Mouse (Mus musculus) hindbrain, postnatal 0 days (tissue): Measurements from ENCODE around the gene Ttn. TPM values are rescaled to one million over a fixed set of nuclear protein-coding genes. Genes with fewer than 3 reads are reported as not detected.

Experiments used
- ATAC-seq: fragments of 200-750 bp; cut with Nextera tagmentation; 2 replicates; pipeline ENCODE4 v1.8.0; 2017; ENCODE audit warnings: mild to moderate bottlenecking, moderate TSS enrichment, moderate library complexity
- DNase-seq: peaks from one replicate; pipeline ENCODE4 v3.0.0-alpha.2; 2015; ENCODE audit warnings: low spot score
- H3K27ac ChIP-seq: fragments of 300-500 bp; sonication (generic); 2 replicates; pipeline ENCODE4 v1.5.1; 2014; ENCODE audit warnings: mild to moderate bottlenecking
- H3K27me3 ChIP-seq: fragments of 300-500 bp; sonication (generic); 2 replicates; pipeline ENCODE4 v1.6.1; 2014; ENCODE audit warnings: low read length, mixed read lengths; ENCODE audit not compliant: insufficient read depth
- H3K36me3 ChIP-seq: fragments of 300-500 bp; sonication (generic); 2 replicates; pipeline ENCODE4 v1.6.1; 2014; ENCODE audit warnings: low read length, mixed read lengths; ENCODE audit not compliant: insufficient read depth
- H3K4me1 ChIP-seq: fragments of 300-500 bp; sonication (generic); 2 replicates; pipeline ENCODE4 v1.6.1; 2014; ENCODE audit warnings: antibody characterized with exemption, low read length, mixed read lengths; ENCODE audit not compliant: insufficient read depth
- H3K4me2 ChIP-seq: fragments of 300-500 bp; sonication (generic); 2 replicates; pipeline ENCODE4 v1.6.1; 2014; ENCODE audit warnings: low read depth, mild to moderate bottlenecking, low read length, moderate library complexity, mixed read lengths
- H3K4me3 ChIP-seq: fragments of 300-500 bp; sonication (generic); 2 replicates; pipeline ENCODE4 v1.5.1; 2014; ENCODE audit warnings: low read length
- H3K9ac ChIP-seq: fragments of 300-500 bp; sonication (generic); replicated peaks from 2 replicates; pipeline ENCODE4 v1.6.1; 2014; ENCODE audit warnings: mild to moderate bottlenecking, low read length, moderate library complexity, mixed read lengths
- H3K9me3 ChIP-seq: fragments of 300-500 bp; sonication (generic); 2 replicates; pipeline ENCODE4 v1.6.1; 2016; ENCODE audit warnings: low read length, mixed read lengths
- CTCF ChIP-seq: IDR thresholded peaks from 2 replicates; pipeline ENCODE4 v1.5.1; 2016; ENCODE audit warnings: antibody characterized with exemption, control low read depth, low read depth
- WGBS: fragments of 180-500 bp; shearing (Covaris S2); extraction: QIAGEN DNeasy Blood & Tissue Kit; methylation state at CpG from one replicate; pipeline ENCODE4 v1.1.7; 2014; 5-methylcytosine and 5-hydroxymethylcytosine counted together
- polyA plus RNA-seq: library from polyadenylated mRNA; unstranded; fragments of >200 nt; fragmentation: Nextera tagmentation; extraction: Ambion mirVana; gene quantifications from 2 replicates; pipeline ENCODE4 v1.2.1, GENCODE M21; 2015
- total RNA-seq: library from RNA; depleted of rRNA; stranded (reverse); fragments of >200 nt; gene quantifications from 2 replicates; pipeline ENCODE4 v1.2.3, GENCODE M21; 2014

Ttn gene
- total and polyA plus RNA-seq, 2 experiments from 2014 or later, result 0.58 to 0.73 TPM

DNA sequence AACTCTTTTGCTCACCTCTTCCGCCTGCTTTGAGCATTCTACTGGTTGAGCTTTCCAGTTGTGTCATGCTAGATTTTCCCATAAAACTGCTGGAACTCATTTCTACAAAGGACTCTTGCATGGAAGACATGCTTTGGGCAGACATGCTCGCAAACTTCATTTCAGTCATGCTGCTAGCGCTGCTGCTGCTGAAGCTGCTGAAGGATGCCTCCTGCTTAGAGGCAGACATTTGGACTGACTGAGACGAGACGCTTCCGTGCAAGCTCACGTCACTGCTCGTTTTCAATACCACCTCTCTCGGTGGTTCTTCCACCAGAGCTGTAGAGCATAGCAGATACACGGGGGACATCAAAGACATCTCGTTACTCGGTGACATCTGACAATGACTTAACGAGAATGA lies 276.7 kb downstream of the Ttn start:
- TF ChIP-seq CTCF, result no peak
- H3K9me3 ChIP-seq, result peaks cover 14% of the 10 kb centered on the region
- no peak overlapping the region for H3K4me2 ChIP-seq
- H3K4me1 ChIP-seq, result no peaks in the 10 kb centered on the region
- H3K27me3 ChIP-seq, result no peaks in the 10 kb centered on the region
- no peak overlapping the region for H3K9ac ChIP-seq
- ATAC-seq, result no peak
- H3K4me3 ChIP-seq, result no peak overlapping the region
- H3K27ac ChIP-seq, result no peak overlapping the region
- DNase-seq, result no peak
- WGBS, result 85% methylated on average over 13 of the region's 13 CpGs
- peaks cover 14% of the 10 kb centered on the region for H3K36me3 ChIP-seq

DNA sequence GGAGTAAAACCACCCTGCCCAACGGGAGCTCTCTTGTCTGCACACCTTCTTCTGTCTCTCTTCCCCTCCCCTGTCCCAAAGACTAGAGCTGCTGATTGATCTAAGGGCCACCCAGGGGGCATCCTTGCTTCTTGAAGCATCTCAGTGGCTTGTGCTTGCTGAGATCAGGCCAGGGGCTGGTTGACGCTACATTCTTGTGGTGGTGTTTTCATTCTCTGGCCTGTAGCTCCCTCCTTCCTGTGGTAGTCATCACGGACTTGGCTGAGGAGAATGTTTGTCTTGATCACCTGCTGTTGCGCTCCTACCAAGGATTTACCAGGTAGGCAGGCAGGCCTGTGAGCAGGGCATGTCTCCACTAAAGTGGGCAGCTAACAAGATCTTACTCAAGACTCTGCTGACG lies 279.6 kb downstream of the Ttn start:
- no peak overlapping the region for H3K4me2 ChIP-seq
- no peak overlapping the region for H3K9ac ChIP-seq
- ATAC-seq, result no peak
- no peaks in the 10 kb centered on the region for H3K27me3 ChIP-seq
- no peak overlapping the region for H3K27ac ChIP-seq
- H3K4me1 ChIP-seq, result no peaks in the 10 kb centered on the region
- H3K4me3 ChIP-seq, result no peak overlapping the region
- no peak for DNase-seq
- WGBS, result 86% methylated on average over 5 of the region's 5 CpGs
- H3K36me3 ChIP-seq, result 0 out of 2 replicates have a peak, but pooled peaks cover 3% of the 10 kb centered on the region
- H3K9me3 ChIP-seq, result no peaks in the 10 kb centered on the region
- TF ChIP-seq CTCF, result no peak

DNA sequence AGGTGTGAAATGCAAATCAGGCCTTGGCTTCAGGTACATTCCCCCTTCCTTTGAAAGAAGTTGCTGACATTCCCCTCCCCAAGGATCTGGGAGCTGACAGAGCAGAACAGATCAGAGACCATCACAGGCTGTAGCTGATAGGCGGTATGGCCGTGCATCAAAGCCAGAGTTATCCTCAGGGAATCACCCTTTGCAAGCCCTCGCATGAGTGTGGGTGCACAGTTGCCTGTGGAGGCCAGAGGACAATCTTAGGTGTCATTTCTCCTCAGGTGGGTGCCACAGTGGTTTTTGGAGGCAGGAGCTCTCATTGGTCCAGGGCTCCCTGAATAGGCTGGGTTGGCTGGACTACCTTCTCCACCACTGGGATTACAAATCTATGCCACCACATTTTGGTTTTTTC lies 280.2 kb downstream of the Ttn start:
- TF ChIP-seq CTCF, result no peak
- WGBS, result 92% methylated on average over 3 of the region's 3 CpGs
- no peak for ATAC-seq

DNA sequence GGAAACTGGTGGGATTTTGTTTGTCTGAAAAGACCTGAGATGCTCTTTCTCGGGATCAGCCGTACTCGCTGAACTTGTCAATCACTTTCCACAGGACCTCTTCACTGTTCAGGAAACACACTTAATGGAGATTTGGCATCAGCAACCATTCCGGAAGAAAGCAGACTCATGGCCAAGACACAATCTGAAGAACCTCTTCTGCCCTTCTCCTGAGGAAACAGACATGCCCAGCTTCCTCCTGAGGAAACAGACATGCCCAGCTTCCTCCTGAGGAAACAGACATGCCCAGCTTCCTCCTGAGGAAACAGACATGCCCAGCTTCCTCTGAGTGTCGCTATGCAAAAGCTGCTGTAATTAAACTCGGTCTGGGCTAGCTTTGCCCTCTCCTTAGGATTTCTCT lies 287.1 kb downstream of the Ttn start:
- 90% methylated on average over 6 of the region's 6 CpGs for WGBS
- H3K4me2 ChIP-seq, result no peak overlapping the region
- no peak for ATAC-seq
- no peak overlapping the region for H3K4me3 ChIP-seq
- no peak overlapping the region for H3K9ac ChIP-seq
- no peak for DNase-seq
- no peaks in the 10 kb centered on the region for H3K4me1 ChIP-seq
- no peaks in the 10 kb centered on the region for H3K27me3 ChIP-seq
- H3K36me3 ChIP-seq, result peaks cover 38% of the 10 kb centered on the region
- no peaks in the 10 kb centered on the region for H3K9me3 ChIP-seq
- no peak for TF ChIP-seq CTCF
- H3K27ac ChIP-seq, result no peak overlapping the region

More for the DNA sequence above, 280.2 kb downstream of the Ttn start:
- DNase-seq, result no peak
- Histone ChIP-seq H3K4me2 (no peak overlapping the region), H3K9ac (no peak overlapping the region), H3K9me3 (no peaks in the 10 kb centered on the region), H3K4me3 (no peak overlapping the region), H3K4me1 (no peaks in the 10 kb centered on the region), H3K27me3 (no peaks in the 10 kb centered on the region), H3K36me3 (0 out of 2 replicates have a peak, but pooled peaks cover 3% of the 10 kb centered on the region), H3K27ac (no peak overlapping the region)

DNA sequence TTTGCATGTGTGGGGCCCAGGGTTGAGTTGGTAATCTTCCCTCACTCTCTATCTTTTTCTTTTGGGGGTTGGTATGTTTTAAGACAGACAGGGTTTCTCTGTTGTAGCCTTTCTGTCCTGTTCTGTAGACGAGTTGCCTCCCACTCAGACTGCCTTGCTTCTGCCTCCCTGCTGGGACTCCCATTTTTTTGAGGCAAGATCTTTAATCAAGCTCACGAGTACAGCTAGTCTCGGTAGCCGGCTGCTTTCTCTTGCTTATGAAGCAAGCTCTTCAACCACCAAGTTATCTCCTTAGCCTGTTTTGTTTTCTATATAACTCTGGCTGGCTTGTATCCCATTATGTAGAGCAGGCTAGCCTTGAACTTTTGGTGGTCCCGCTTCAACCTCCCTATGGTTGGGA lies 288.6 kb downstream of the Ttn start:
- 80% methylated on average over 5 of the region's 5 CpGs for WGBS
- no peak overlapping the region for H3K27ac ChIP-seq
- no peak overlapping the region for H3K9ac ChIP-seq
- H3K36me3 ChIP-seq, result peaks cover 39% of the 10 kb centered on the region
- H3K4me1 ChIP-seq, result no peaks in the 10 kb centered on the region
- no peak overlapping the region for H3K4me2 ChIP-seq
- H3K27me3 ChIP-seq, result no peaks in the 10 kb centered on the region
- no peak for TF ChIP-seq CTCF
- H3K4me3 ChIP-seq, result no peak overlapping the region
- no peak for DNase-seq
- H3K9me3 ChIP-seq, result no peaks in the 10 kb centered on the region
- ATAC-seq, result no peak

DNA sequence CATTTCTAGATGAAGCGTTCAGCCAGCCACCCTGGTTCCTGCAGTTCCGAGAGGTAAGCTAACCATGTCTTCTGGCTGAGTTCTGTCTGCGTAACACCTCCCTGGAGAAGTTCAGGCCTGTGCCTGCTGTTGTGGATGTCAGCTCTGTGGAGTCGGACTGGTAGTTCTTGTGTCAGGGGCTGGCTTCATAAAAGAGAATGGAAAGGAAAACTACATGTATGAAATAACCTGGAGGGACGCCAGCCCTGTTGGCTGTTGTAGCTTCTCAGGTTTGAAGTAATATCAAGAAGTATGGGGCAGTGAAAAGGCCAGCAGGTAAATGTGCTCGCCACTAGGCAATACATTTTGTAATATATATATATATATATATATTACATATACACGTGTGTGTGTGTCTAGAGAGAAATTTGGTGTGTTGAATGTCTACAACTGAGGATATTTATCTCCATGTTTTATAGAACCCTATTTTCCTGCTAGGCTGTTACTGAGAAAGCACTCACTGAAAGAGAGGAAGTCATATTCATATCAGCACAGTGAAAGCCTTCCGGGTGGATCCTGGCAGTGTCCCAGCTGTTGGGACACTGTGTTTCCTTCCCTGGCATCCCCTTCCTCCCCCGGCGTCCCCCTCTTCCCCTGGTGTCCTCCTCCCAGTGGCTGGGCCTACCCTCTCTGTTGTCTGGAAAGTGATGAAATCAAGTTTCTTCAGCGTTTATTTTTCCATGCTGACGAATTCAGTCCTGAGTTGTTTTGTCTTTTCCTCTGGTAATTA lies 291.7 kb downstream of the Ttn start:
- H3K9ac ChIP-seq, result no peak overlapping the region
- H3K27ac ChIP-seq, result no peak overlapping the region
- no peaks in the 10 kb centered on the region for H3K27me3 ChIP-seq
- ATAC-seq (no peak), DNase-seq (no peak)
- H3K4me2 ChIP-seq, result no peak overlapping the region
- WGBS, result 81% methylated on average over 12 of the region's 12 CpGs
- H3K36me3 ChIP-seq, result peaks cover 56% of the 10 kb centered on the region
- no peak for TF ChIP-seq CTCF
- H3K9me3 ChIP-seq, result no peaks in the 10 kb centered on the region
- no peaks in the 10 kb centered on the region for H3K4me1 ChIP-seq
- H3K4me3 ChIP-seq, result no peak overlapping the region

DNA sequence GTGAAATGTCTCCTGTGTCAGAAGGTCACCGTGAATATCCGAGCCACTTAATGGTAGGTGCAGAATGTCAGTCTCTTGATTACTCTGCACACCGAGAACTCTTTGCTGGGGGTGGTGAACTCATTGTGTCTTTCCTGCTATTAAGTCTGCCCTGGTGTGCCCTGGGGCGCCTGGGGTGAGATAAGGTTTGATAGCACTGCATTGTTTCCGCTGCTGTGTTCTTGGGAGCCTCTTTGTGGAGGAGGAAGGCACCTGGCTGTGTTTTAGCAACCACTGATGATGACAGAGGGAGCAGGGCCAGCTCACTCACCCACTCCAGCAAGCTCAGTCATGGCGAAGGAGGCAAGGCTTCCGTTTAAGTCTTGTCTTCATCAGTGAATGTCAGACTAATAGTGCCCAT lies 294.2 kb downstream of the Ttn start:
- H3K4me3 ChIP-seq, result no peak overlapping the region
- no peaks in the 10 kb centered on the region for H3K9me3 ChIP-seq
- H3K27ac ChIP-seq, result no peak overlapping the region
- no peak for DNase-seq
- no peak overlapping the region for H3K4me2 ChIP-seq
- no peak for ATAC-seq
- no peak for TF ChIP-seq CTCF
- WGBS, result 74% methylated on average over 7 of the region's 7 CpGs
- no peaks in the 10 kb centered on the region for H3K27me3 ChIP-seq
- H3K36me3 ChIP-seq, result peaks cover 44% of the 10 kb centered on the region
- no peaks in the 10 kb centered on the region for H3K4me1 ChIP-seq
- H3K9ac ChIP-seq, result no peak overlapping the region
